Mouse (Mus musculus): ENCODE data around the gene Eid3.

The Eid3 gene

GRCm38 (mm10) chr10:82860929-82861315, 5.5 kb upstream of the Eid3 start:
- peak; percentile 16 for DNase-seq (ENCODE audit: low read depth, low spot score)

- no peak for DNase-seq (ENCODE audit: low read depth, low spot score)
Observed at GRCm38 (mm10) chr10:82863106-82863680, 3.2 kb upstream of the Eid3 start.

- DNase-seq (ENCODE audit: low read depth, low spot score): no peak
Observed at GRCm38 (mm10) chr10:82863827-82864226, 2.6 kb upstream of the Eid3 start.

- DNase-seq (ENCODE audit: low read depth, low spot score): no peak
Observed at GRCm38 (mm10) chr10:82866832-82867231, 406 bp downstream of the Eid3 start.

GRCm38 (mm10) chr10:82868418-82869086, 2.1 kb downstream of the Eid3 start:
- no peak for DNase-seq (ENCODE audit: low read depth, low spot score)

- DNase-seq (ENCODE audit: low read depth, low spot score): no peak
Observed at GRCm38 (mm10) chr10:82875446-82875845, 9.0 kb downstream of the Eid3 start.

GRCm38 (mm10) chr10:82876076-82876796, 9.8 kb downstream of the Eid3 start:
- DNase-seq (ENCODE audit: low read depth, low spot score): no peak

GRCm38 (mm10) chr10:82887354-82887753, 20.9 kb downstream of the Eid3 start:
- no peak for DNase-seq (ENCODE audit: low read depth, low spot score)

- DNase-seq (ENCODE audit: low read depth, low spot score): no peak
Observed at GRCm38 (mm10) chr10:82888576-82888975, 22.1 kb downstream of the Eid3 start.

- DNase-seq (ENCODE audit: low read depth, low spot score): no peak
Observed at GRCm38 (mm10) chr10:82889447-82889973, 23.1 kb downstream of the Eid3 start.

GRCm38 (mm10) chr10:82890936-82891335, 24.5 kb downstream of the Eid3 start:
- no peak for DNase-seq (ENCODE audit: low read depth, low spot score)

- no peak for DNase-seq (ENCODE audit: low read depth, low spot score)
Observed at GRCm38 (mm10) chr10:82891427-82891826, 25.0 kb downstream of the Eid3 start.

GRCm38 (mm10) chr10:82892442-82893055, 26.1 kb downstream of the Eid3 start:
- no peak for DNase-seq (ENCODE audit: low read depth, low spot score)

GRCm38 (mm10) chr10:82893872-82894650, 27.6 kb downstream of the Eid3 start:
- DNase-seq (ENCODE audit: low read depth, low spot score): no peak

- no peak for DNase-seq (ENCODE audit: low read depth, low spot score)
Observed at GRCm38 (mm10) chr10:82897936-82898335, 31.5 kb downstream of the Eid3 start.

GRCm38 (mm10) chr10:82898893-82899292, 32.5 kb downstream of the Eid3 start:
- DNase-seq (ENCODE audit: low read depth, low spot score): no peak

GRCm38 (mm10) chr10:82899810-82900421, 33.5 kb downstream of the Eid3 start:
- no peak for DNase-seq (ENCODE audit: low read depth, low spot score)

GRCm38 (mm10) chr10:82900546-82900945, 34.1 kb downstream of the Eid3 start:
- peak; percentile 63 for DNase-seq (ENCODE audit: low read depth, low spot score)

- DNase-seq (ENCODE audit: low read depth, low spot score): peak; percentile 79
Observed at GRCm38 (mm10) chr10:82901436-82901835, 35.0 kb downstream of the Eid3 start.

GRCm38 (mm10) chr10:82908526-82908925, 42.1 kb downstream of the Eid3 start:
- DNase-seq (ENCODE audit: low read depth, low spot score): no peak

- DNase-seq (ENCODE audit: low read depth, low spot score): peak; percentile 80
Observed at GRCm38 (mm10) chr10:82909382-82909781, 43.0 kb downstream of the Eid3 start.

Measured in forelimb bud, embryonic 11.5 days (tissue).